Mouse (Mus musculus) c-Kit-negative CD71-positive TER-119-positive erythroid progenitor cells, embryonic 14.5 days (primary cell): ENCODE results near the gene Vamp1.
"Not testable (repeated sequence)": the region's sequence is repeated elsewhere in the genome, so short reads cannot be mapped to it uniquely, and the experiment has no call there.

Experiments used
- DNase-seq: peaks from one replicate; pipeline ENCODE4 v3.0.0-alpha.2; 2013; ENCODE audit warnings: low read depth, low spot score

Gene Vamp1

GRCm38 (mm10) chr6:125244551-125244950 is 29.2 kb downstream of the Vamp1 start:
- DNase-seq = no peak

- DNase-seq = no peak
Observed at GRCm38 (mm10) chr6:125252285-125252684, 36.9 kb downstream of the Vamp1 start.

- DNase-seq = no peak
Observed at GRCm38 (mm10) chr6:125252711-125253110, 37.4 kb downstream of the Vamp1 start.

GRCm38 (mm10) chr6:125253863-125254715 is 38.7 kb downstream of the Vamp1 start:
- no peak for DNase-seq

- no peak for DNase-seq
Observed at GRCm38 (mm10) chr6:125255516-125256044, 40.2 kb downstream of the Vamp1 start.

- no peak for DNase-seq
Observed at GRCm38 (mm10) chr6:125256222-125256966, 41.0 kb downstream of the Vamp1 start.

GRCm38 (mm10) chr6:125260006-125260555 is 44.7 kb downstream of the Vamp1 start:
- DNase-seq = no peak

- DNase-seq = no peak
Observed at GRCm38 (mm10) chr6:125264219-125264618, 48.9 kb downstream of the Vamp1 start.

- no peak for DNase-seq
Observed at GRCm38 (mm10) chr6:125265239-125265638, 49.9 kb downstream of the Vamp1 start.

- DNase-seq = no peak
Observed at GRCm38 (mm10) chr6:125266091-125266490, 50.7 kb downstream of the Vamp1 start.

GRCm38 (mm10) chr6:125266600-125266999 is 51.2 kb downstream of the Vamp1 start:
- DNase-seq = not testable (repeated sequence)

GRCm38 (mm10) chr6:125267469-125267868 is 52.1 kb downstream of the Vamp1 start:
- DNase-seq = no peak

GRCm38 (mm10) chr6:125268799-125269198 is 53.4 kb downstream of the Vamp1 start:
- DNase-seq = no peak

GRCm38 (mm10) chr6:125271455-125272227 is 56.3 kb downstream of the Vamp1 start:
- peak; percentile 33 for DNase-seq

GRCm38 (mm10) chr6:125272228-125272785 is 57.0 kb downstream of the Vamp1 start:
- no peak for DNase-seq

GRCm38 (mm10) chr6:125274841-125275563 is 59.7 kb downstream of the Vamp1 start:
- DNase-seq = no peak

- no peak for DNase-seq
Observed at GRCm38 (mm10) chr6:125279729-125280128, 64.4 kb downstream of the Vamp1 start.

- not testable (repeated sequence) for DNase-seq
Observed at GRCm38 (mm10) chr6:125282721-125283120, 67.4 kb downstream of the Vamp1 start.

- no peak for DNase-seq
Observed at GRCm38 (mm10) chr6:125284250-125284649, 68.9 kb downstream of the Vamp1 start.

- no peak for DNase-seq
Observed at GRCm38 (mm10) chr6:125284751-125285150, 69.4 kb downstream of the Vamp1 start.
